Mouse (Mus musculus) liver, adult 2 months (tissue): Measurements from ENCODE around the gene Lmo7.

Source experiments
- CTCF ChIP-seq: fragments of 200-500 bp; IDR thresholded peaks from 2 replicates; pipeline ENCODE4 v1.5.1; 2011; ENCODE audit warnings: low read depth, low read length, control low read depth
- POLR2A ChIP-seq: fragments of 200-500 bp; IDR thresholded peaks from 2 replicates; pipeline ENCODE4 v1.6.1; 2011; ENCODE audit warnings: low read length, control low read depth; ENCODE audit not compliant: insufficient read depth; ENCODE audit errors: extremely low read depth

- TF ChIP-seq CTCF (no peak), POLR2A (no peak)
Observed at GRCm38 (mm10) chr14:101853722-101854121, 124.0 kb downstream of the Lmo7 start.
